Mouse (Mus musculus): ENCODE results near the gene Pold1.

DNA sequence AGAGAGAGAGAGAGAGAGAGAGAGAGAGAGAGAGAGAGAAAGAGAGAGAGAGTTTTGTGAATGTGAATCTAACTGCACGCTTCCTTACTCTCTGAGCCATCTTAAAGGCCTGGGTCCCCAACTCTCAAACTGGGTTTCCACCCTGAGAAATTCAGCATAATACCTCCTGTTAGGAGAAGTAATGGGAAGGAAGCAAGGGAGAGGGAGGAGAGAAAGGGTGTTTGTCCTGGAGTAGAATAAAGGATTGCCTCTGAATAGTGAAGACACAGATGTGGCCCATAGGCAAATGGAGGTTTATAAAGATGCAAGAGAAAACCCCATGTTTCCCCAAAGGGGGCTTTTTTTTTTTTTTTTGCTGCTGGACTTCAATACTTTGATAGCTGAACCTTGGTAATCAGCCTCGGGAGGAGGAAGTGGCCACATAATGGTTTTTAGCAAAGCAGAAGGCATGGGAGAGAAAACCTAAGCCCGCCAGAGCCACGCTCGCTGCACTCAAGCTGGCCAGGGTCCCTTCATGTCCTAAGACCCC, 24.4 kb upstream of the Pold1 start:
- TF ChIP-seq POLR2A (IDR thresholded peaks at IDR 0.05; ENCODE audit: low read depth, low read length) (no peak), CTCF (IDR thresholded peaks at IDR 0.05; ENCODE audit: borderline replicate concordance, insufficient read depth, low read length) (no peak)

Measured in embryonic fibroblast, embryonic 13.5 days (primary cell).